Mouse (Mus musculus): ENCODE results near the gene D430042O09Rik.

Gene D430042O09Rik

GRCm38 (mm10) chr7:125878040-125878439, 170.4 kb downstream of the D430042O09Rik start:
- DNase-seq: no peak

GRCm38 (mm10) chr7:125883232-125883631, 175.5 kb downstream of the D430042O09Rik start:
- DNase-seq: no peak

DNA sequence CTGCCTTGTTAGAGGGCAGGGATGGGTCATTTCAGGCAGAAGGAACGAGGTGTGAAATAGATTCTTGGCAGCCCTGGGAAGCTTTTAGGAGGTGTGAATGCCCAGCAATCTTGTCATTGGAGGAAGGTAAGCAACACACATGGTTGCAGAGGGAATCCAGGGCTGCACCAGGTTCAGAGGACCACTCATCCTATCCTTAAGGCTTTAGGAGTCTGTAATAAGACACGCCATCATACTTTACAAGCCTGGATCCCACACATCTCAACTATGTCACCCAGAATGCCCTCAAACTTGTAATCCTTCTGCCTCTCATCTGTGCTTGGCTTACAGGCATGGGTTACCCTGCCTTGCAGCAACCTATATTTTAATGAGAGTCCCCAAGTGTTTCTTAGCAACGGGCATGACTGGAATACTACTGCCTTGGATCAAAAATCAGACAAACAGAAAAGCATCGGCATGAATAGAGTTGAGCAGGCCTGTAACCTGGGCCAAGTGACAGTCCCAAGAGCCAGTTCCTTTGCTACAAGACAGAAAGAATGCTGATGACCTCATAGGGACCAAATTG, 178.5 kb downstream of the D430042O09Rik start:
- no peak for DNase-seq

DNA sequence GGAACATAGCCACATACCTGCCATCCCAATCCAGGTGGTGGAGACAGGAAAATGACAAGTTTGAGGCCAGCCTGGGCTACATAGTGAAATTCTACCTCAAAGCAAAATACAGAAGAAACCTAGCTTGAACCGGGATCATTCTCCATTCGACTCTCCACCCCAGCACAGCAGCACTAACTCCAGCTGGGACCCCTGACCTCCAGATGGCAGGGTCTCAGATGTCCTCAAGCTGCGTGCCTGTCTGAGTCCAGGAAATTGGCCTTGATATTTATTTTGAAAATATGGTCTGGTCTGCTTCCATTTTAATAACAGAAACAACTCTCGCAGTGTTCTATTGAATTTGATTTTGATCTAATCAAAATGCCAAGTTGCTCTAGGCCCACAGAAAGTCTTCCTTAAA, 179.4 kb downstream of the D430042O09Rik start:
- no peak for DNase-seq

- no peak for DNase-seq
Measured at GRCm38 (mm10) chr7:125887761-125888160, 180.1 kb downstream of the D430042O09Rik start.

DNA sequence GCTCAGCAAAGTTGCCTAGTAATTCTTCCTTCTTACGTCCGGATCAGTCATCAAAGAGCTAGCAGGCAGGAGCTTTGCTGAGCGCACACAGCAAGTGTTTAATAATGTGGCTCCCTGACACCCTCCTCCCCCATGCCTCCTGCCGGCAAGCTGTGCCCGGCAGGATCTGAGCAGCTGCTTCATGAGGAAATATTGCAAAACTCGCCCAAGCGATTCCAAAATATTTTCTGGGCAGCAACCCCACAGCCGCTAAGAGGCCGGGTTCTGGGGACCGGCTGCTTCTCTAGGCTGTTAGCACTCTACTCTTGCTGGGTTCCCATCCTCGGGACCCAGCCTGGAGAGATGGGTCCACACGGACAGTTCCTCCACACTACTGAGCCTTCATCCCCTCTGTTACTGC, 180.7 kb downstream of the D430042O09Rik start:
- DNase-seq: peak; percentile 28 to 32

GRCm38 (mm10) chr7:125893621-125894020, 185.9 kb downstream of the D430042O09Rik start:
- no peak for DNase-seq

DNA sequence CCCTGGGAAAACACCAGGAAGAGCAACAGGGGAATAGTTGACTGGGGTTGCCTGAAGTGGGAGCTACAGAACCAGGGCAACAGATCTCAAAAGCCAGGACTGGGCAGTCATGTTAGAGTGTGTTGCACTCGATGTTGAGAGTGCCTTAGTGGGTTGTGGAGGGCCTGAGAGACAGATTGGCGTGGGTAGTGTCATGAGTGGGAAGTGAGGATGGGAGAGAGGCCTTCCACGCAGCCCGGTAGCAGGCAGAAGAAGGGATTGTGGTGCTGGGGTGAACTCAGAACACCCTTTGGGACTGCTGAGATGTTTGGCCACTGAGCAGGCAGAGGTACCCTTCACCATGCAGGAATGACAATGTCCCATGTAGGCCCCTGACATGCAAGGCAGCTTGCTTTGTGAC, 189.4 kb downstream of the D430042O09Rik start:
- DNase-seq: no peak

- peak; percentile 46 to 64 for DNase-seq
Measured at GRCm38 (mm10) chr7:125899036-125899435, 191.3 kb downstream of the D430042O09Rik start.

DNA sequence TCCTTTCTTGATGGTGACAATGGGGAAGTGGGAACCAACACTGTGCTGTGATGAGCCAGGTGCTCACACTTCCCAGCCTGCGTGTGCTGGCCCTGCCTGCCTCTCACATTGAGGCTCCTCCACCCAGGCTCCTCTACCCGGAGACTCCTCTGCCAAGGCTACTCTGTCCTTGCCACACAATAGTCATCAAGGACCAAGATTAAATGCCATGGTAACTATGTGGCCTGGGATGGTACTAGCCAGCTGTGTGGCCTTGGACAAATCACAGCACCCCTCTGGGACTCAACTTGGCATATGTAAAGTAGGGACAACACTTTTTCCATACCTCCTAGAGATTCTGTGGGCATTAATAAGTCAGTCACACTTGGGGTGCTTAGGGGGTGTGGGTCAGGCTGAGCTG, 192.2 kb downstream of the D430042O09Rik start:
- DNase-seq: no peak

- DNase-seq: no peak
Measured at GRCm38 (mm10) chr7:125900386-125901161, 192.9 kb downstream of the D430042O09Rik start.

DNA sequence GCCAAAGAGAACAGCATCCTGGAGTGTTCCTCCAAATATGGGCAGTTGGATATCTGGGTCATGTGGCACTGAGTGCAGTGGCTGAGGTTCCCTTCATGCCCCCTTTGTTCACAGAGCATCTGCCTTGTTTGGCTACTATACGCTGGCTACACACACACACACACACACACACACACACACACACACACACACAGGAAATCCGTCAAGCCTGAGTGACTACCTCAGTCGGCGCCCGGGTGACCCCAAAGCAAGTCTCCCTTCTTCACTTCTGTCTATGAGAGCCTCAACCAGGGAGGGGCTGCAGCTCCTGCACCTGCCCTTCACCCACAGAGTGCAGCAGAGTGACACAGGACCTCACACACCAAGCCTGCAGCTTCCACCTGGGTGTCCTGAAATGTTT, 213.1 kb downstream of the D430042O09Rik start:
- DNase-seq: no peak

DNA sequence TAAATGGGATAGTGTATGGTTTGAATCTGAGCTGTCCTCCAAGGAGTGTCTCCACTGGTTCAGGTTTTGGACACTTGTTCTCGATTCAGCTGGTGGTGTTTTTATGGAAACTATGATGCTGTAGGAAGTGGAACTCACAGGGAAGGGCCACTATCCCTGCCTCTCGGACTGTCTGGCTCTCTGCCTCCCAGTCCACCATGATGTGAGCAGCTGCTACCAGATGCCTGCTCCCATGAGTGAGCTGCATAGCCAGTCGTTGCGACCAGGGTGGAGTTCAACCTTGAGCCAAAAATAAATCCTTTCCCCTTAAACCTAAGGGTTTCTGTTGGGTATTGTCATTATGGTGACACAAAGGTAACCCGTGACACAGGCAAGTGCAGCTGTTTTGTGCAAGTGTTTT, 216.4 kb downstream of the D430042O09Rik start:
- no peak for DNase-seq
